Mouse (Mus musculus): ENCODE data around the gene Cnbp. TPM values are rescaled to one million over a fixed set of nuclear protein-coding genes. Genes with fewer than 3 reads are reported as not detected.
A peak's percentile ranks its signal among the peaks of the same experiment; 100 is the strongest.

Gene Cnbp
- polyA plus RNA-seq, 1 experiment from 2014 or later: 548 TPM

DNA sequence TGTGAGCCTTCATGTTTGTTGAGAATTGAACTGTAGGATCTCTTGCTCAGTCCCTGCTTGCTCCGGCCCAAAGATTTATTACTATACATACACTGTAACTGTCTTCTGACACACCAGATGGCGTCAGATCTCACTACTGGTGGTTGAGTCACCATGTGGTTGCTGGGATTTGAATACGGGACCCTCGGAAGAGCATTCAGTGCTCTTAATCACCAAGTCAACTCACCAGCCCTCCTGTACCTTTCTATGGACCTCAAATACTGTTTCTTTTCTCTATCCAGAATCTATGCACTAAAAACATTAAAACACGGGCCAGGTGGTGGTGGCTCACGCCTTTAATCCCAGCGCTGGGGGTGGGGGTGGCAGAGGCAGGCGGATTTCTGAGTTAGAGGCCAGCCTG lies 9.3 kb downstream of the Cnbp start:
- Histone ChIP-seq H3K4me2 (ENCODE audit: low read length) (no peak overlapping the region), H3K27ac (ENCODE audit: low read depth, low read length) (no peak overlapping the region), H3K27me3 (replicated peaks; ENCODE audit: control insufficient read depth, insufficient read depth, low read length) (no peaks in the 10 kb centered on the region), H3K9ac (ENCODE audit: low read depth, low read length) (no peak overlapping the region), H3K36me3 (ENCODE audit: control insufficient read depth, insufficient read depth, low read length) (peaks cover 30% of the 10 kb centered on the region), H3K4me3 (ENCODE audit: low read length) (no peak overlapping the region), H3K4me1 (ENCODE audit: control insufficient read depth, insufficient read depth, low read depth, low read length) (peaks cover 10% of the 10 kb centered on the region), H3K9me3 (ENCODE audit: control insufficient read depth, low read length) (no peaks in the 10 kb centered on the region)
- no peak for ATAC-seq
- WGBS: 80% methylated on average over 8 of the region's 8 CpGs

DNA sequence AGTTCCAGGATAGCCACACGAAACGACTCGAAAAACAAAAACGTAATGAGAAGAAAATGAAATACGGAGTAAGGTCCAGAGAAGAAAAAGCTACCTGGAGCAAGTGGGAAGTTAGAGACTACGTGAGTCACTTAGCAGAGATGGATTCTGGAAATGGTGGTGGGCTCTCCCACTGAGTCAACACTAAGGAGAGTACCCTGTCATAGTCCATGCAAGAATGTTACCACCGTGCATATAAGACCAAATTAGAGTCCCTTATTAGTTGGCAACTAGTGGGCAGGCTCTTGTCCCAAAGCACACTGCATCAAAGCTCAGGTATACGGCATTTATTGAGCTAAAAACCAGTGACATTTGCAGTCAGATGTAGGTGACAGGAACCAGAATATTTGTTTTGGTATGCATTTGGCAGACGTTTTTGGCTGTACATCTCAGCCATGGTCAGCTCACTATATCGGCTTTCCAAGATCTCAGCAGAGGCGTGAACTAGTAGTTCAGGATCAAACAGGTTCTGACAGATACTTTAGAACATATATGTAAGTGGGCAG lies 11.0 kb downstream of the Cnbp start:
- no peak overlapping the region for H3K9ac ChIP-seq (ENCODE audit: low read depth, low read length)
- H3K27ac ChIP-seq (ENCODE audit: low read depth, low read length): no peak overlapping the region
- peaks cover 10% of the 10 kb centered on the region for H3K4me1 ChIP-seq (ENCODE audit: control insufficient read depth, insufficient read depth, low read depth, low read length)
- 64% methylated on average over 11 of the region's 11 CpGs for WGBS
- peaks cover 25% of the 10 kb centered on the region for H3K36me3 ChIP-seq (ENCODE audit: control insufficient read depth, insufficient read depth, low read length)
- no peak for ATAC-seq
- H3K4me2 ChIP-seq (ENCODE audit: low read length): no peak overlapping the region
- H3K4me3 ChIP-seq (ENCODE audit: low read length): no peak overlapping the region
- no peaks in the 10 kb centered on the region for H3K27me3 ChIP-seq (replicated peaks; ENCODE audit: control insufficient read depth, insufficient read depth, low read length)
- H3K9me3 ChIP-seq (ENCODE audit: control insufficient read depth, low read length): no peaks in the 10 kb centered on the region

DNA sequence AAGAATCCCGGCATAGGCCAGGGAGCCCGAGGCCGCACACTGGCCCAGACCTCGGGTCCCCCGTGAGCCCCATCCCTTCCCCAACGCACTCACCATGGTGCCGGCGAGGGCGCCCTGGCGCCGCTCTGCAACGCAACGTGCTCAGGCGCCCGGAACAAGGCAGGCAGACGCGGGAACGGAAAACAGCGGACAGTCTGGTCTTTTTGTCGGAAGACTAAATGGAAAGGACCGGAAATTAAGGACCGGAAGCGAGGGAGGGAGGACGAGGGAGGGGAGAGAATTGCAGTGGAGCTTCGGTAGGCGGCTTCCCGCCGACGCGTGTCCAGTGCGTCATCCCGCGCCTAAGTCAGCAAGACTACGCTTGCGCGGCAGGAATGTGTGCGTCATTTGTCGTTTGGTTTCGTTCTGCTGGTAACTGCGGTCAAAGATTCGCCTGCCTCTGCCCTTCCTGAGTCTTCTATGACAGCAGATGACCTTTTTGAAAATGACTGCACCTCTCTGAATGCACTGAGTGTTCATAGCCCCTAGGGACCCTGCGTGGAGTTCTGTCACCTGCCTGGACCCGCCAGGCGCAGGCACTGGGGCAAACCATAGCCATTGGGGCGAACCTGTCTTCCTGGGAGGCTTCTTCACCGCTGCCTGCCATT lies 12.2 kb downstream of the Cnbp start, which contains the start of gene Isy1:
TSS of gene Isy1 (minus strand) at position 248 of the 647 bp plus-strand sequence.
- H3K27ac ChIP-seq (ENCODE audit: low read depth, low read length): peak within 1 kb of the TSS; percentile 94
- H3K36me3 ChIP-seq (ENCODE audit: control insufficient read depth, insufficient read depth, low read length): peaks cover 16% of the 10 kb centered on the region
- ATAC-seq: peak; percentile 98
- H3K4me2 ChIP-seq (ENCODE audit: low read length): peak within 1 kb of the TSS; percentile 95
- H3K4me1 ChIP-seq (ENCODE audit: control insufficient read depth, insufficient read depth, low read depth, low read length): peaks cover 10% of the 10 kb centered on the region
- no peaks in the 10 kb centered on the region for H3K27me3 ChIP-seq (replicated peaks; ENCODE audit: control insufficient read depth, insufficient read depth, low read length)
- no peaks in the 10 kb centered on the region for H3K9me3 ChIP-seq (ENCODE audit: control insufficient read depth, low read length)
- peak within 1 kb of the TSS; percentile 97 for H3K9ac ChIP-seq (ENCODE audit: low read depth, low read length)
- peak within 1 kb of the TSS; percentile 93 for H3K4me3 ChIP-seq (ENCODE audit: low read length)
- WGBS: under 1% methylated on average over 46 of the region's 46 CpGs

DNA sequence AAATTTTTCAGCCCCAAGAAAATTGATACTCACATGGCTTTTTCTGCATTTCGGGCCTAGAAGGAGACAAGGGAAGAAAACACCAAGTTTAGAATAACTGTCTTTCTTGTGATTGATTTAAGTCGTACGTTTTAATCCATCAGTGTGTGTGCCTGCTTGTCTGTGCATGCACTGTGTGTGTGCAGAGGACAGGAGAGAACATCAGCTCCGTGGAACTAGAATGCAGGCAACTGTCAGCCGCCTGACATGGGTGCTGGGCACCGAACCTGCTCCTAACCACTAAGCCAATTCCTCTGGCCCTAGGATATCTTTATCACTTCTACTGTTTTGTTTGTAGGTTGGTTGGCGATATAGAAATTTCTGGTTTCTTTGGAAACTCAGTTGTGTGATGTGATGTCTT lies 15.2 kb downstream of the Cnbp start, which contains the start of gene Gm45140:
TSS of gene Gm45140 (minus strand) at position 101 of the 400 bp plus-strand sequence.
- Histone ChIP-seq H3K4me2 (ENCODE audit: low read length) (no peak within 1 kb of the TSS), H3K4me1 (ENCODE audit: control insufficient read depth, insufficient read depth, low read depth, low read length) (peaks cover 10% of the 10 kb centered on the region), H3K36me3 (ENCODE audit: control insufficient read depth, insufficient read depth, low read length) (peaks cover 12% of the 10 kb centered on the region), H3K27ac (ENCODE audit: low read depth, low read length) (no peak within 1 kb of the TSS), H3K9me3 (ENCODE audit: control insufficient read depth, low read length) (no peaks in the 10 kb centered on the region), H3K27me3 (replicated peaks; ENCODE audit: control insufficient read depth, insufficient read depth, low read length) (no peaks in the 10 kb centered on the region), H3K9ac (ENCODE audit: low read depth, low read length) (no peak within 1 kb of the TSS), H3K4me3 (ENCODE audit: low read length) (no peak within 1 kb of the TSS)
- ATAC-seq: no peak
- 99% methylated on average over 7 of the region's 7 CpGs for WGBS

DNA sequence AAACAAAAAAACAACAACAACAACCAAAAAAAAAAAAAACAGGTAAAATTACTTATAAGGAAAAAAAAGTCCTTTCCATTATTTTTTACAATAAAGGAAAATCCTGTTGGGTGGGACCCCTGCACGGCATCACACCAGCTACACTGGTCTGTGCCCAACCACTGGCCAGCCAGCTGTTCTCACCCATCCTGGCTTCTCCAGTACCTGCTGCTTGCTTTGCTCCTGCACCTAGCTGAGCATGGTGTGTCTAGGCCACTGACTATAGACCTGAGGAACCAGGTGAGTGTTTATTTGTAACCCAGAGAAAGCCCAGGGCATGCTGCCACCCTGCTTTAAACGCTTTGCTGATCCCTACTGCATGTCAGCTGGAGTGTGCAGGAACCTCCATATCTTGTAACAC lies 30.5 kb downstream of the Cnbp start:
- no peak for ATAC-seq
- H3K4me2 ChIP-seq (ENCODE audit: low read length): no peak overlapping the region
- no peak overlapping the region for H3K9ac ChIP-seq (ENCODE audit: low read depth, low read length)
- WGBS: 100% methylated on average over 2 of the region's 2 CpGs
- H3K4me3 ChIP-seq (ENCODE audit: low read length): no peak overlapping the region
- no peaks in the 10 kb centered on the region for H3K27me3 ChIP-seq (replicated peaks; ENCODE audit: control insufficient read depth, insufficient read depth, low read length)
- no peaks in the 10 kb centered on the region for H3K9me3 ChIP-seq (ENCODE audit: control insufficient read depth, low read length)
- peaks cover 53% of the 10 kb centered on the region for H3K36me3 ChIP-seq (ENCODE audit: control insufficient read depth, insufficient read depth, low read length)
- H3K27ac ChIP-seq (ENCODE audit: low read depth, low read length): no peak overlapping the region
- no peaks in the 10 kb centered on the region for H3K4me1 ChIP-seq (ENCODE audit: control insufficient read depth, insufficient read depth, low read depth, low read length)

DNA sequence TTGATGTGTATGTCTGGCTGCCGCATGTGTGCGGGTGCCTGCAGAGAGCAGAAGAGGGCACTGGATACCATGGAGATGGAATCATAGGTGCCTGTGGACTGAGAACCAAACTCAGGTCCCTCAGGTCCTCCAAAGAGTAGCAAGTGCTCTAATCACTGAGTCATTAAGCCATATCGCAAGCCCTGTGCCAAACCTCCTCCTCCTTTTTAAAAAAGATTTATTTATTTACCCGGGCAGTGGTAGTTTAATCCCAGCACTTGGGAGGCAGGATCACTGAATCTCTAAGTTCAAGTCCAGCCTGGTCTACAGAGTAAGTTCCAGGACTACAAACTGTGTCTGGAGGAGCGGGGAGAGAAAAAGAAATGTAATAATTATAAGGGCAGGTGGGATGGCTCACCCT lies 36.4 kb downstream of the Cnbp start:
- Histone ChIP-seq H3K4me3 (ENCODE audit: low read length) (no peak overlapping the region), H3K27me3 (replicated peaks; ENCODE audit: control insufficient read depth, insufficient read depth, low read length) (no peaks in the 10 kb centered on the region), H3K9ac (ENCODE audit: low read depth, low read length) (no peak overlapping the region), H3K4me1 (ENCODE audit: control insufficient read depth, insufficient read depth, low read depth, low read length) (peaks cover 10% of the 10 kb centered on the region), H3K4me2 (ENCODE audit: low read length) (no peak overlapping the region), H3K36me3 (ENCODE audit: control insufficient read depth, insufficient read depth, low read length) (peaks cover 20% of the 10 kb centered on the region), H3K9me3 (ENCODE audit: control insufficient read depth, low read length) (no peaks in the 10 kb centered on the region), H3K27ac (ENCODE audit: low read depth, low read length) (no peak overlapping the region)
- no peak for ATAC-seq
- 94% methylated on average over 5 of the region's 5 CpGs for WGBS

DNA sequence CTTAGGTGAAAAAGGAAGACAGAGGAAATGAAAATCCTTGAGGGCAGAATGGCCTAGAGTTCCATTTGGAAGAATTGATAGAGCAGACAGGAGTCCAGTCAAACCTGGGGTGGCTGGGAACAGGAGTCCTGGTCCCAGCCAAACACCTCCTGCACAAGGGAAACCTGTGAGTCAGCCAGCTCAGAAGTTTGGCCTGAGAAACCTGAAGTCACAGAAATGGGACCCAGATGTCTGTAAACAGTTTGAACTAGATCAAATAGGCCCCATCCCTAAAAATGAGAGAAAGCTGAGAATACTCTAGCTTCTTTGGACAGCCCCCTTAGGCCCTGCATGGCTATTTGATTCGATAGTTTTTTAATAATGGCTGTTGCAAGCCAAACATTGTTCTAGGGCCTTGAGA lies 38.2 kb downstream of the Cnbp start:
- WGBS: 90% methylated on average over 1 of the region's 1 CpGs
- no peak overlapping the region; the same call in 1 of the 2 replicates for H3K4me2 ChIP-seq (ENCODE audit: low read length)
- H3K4me3 ChIP-seq (ENCODE audit: low read length): no peak overlapping the region
- peaks cover 10% of the 10 kb centered on the region for H3K4me1 ChIP-seq (ENCODE audit: control insufficient read depth, insufficient read depth, low read depth, low read length)
- H3K9me3 ChIP-seq (ENCODE audit: control insufficient read depth, low read length): no peaks in the 10 kb centered on the region
- peaks cover 7% of the 10 kb centered on the region; the same call in 1 of the 2 replicates for H3K36me3 ChIP-seq (ENCODE audit: control insufficient read depth, insufficient read depth, low read length)
- no peaks in the 10 kb centered on the region for H3K27me3 ChIP-seq (replicated peaks; ENCODE audit: control insufficient read depth, insufficient read depth, low read length)
- H3K27ac ChIP-seq (ENCODE audit: low read depth, low read length): no peak overlapping the region
- ATAC-seq: no peak
- no peak overlapping the region for H3K9ac ChIP-seq (ENCODE audit: low read depth, low read length)

DNA sequence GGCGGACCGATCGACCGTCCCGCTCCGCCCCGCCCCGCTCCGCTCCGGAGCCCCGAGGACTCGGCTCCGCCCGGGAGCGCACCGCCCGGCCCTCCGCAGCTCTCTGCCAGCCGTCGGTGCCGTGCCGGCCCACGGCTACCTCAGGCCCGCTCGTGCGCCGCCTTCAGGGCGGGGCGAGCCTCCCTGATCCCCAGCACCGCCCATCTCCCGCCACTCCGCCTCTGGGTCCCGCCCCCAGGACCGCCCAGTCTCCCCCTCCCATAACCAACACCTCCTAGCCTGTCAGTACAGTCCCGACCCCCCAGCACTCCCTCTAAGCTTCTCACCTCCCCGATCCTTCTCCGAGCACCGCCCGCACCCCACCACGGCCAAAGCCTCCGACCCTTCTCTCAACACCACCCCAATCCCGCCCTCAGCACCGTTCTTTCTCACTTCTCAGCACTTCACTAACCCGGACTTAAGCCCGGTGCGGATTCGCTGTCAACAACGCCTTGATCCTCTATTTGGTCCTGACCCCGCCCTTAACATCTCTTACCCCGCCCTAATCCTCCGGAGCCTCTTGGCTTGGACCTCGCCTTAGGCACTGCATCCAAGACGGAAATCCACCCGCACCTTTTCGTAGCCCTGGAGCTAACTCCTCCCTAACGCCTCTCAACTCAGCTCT lies 39.1 kb downstream of the Cnbp start, which contains the start of gene Rab43:
TSS of gene Rab43 (minus strand) at position 490 of the 664 bp plus-strand sequence.
- Histone ChIP-seq H3K9me3 (ENCODE audit: control insufficient read depth, low read length) (no peaks in the 10 kb centered on the region), H3K4me2 (ENCODE audit: low read length) (peak within 1 kb of the TSS; percentile 95), H3K4me1 (ENCODE audit: control insufficient read depth, insufficient read depth, low read depth, low read length) (peaks cover 10% of the 10 kb centered on the region), H3K27me3 (replicated peaks; ENCODE audit: control insufficient read depth, insufficient read depth, low read length) (no peaks in the 10 kb centered on the region), H3K27ac (ENCODE audit: low read depth, low read length) (peak within 1 kb of the TSS; percentile 80), H3K36me3 (ENCODE audit: control insufficient read depth, insufficient read depth, low read length) (0 out of 2 replicates have a peak, but pooled peaks cover 2% of the 10 kb centered on the region), H3K4me3 (ENCODE audit: low read length) (peak within 1 kb of the TSS; percentile 86), H3K9ac (ENCODE audit: low read depth, low read length) (peak within 1 kb of the TSS; percentile 85)
- under 1% methylated on average over 40 of the region's 56 CpGs for WGBS
- peak; percentile 98 for ATAC-seq

Data from hindbrain, embryonic 16.5 days (tissue).